Mouse (Mus musculus): ENCODE measurements around the gene Pla2g4f.
A peak's percentile ranks its signal among the peaks of the same experiment; 100 is the strongest.

Gene Pla2g4f

GRCm38 (mm10) chr2:120313976-120314375, at the start of gene Pla2g4f:
TSS of gene Pla2g4f (minus strand) at chr2:120314165.
- DNase-seq (ENCODE audit: low read depth, low spot score) = no peak

- no peak for DNase-seq (ENCODE audit: low read depth, low spot score)
These were observed 46.5 kb upstream of the Pla2g4f start for GRCm38 (mm10) chr2:120360425-120360824.

- DNase-seq (ENCODE audit: low read depth, low spot score) = peak; percentile 70
These were observed 39.0 kb upstream of the Pla2g4f start, which contains the start of gene Vps39 for GRCm38 (mm10) chr2:120352682-120353646. TSS of gene Vps39 (minus strand) at chr2:120353137.

GRCm38 (mm10) chr2:120351321-120351720, 37.4 kb upstream of the Pla2g4f start:
- DNase-seq (ENCODE audit: low read depth, low spot score) = no peak

- DNase-seq (ENCODE audit: low read depth, low spot score) = no peak
These were observed 34.2 kb upstream of the Pla2g4f start for GRCm38 (mm10) chr2:120348120-120348519.

GRCm38 (mm10) chr2:120341741-120342140, 27.8 kb upstream of the Pla2g4f start:
- no peak for DNase-seq (ENCODE audit: low read depth, low spot score)

GRCm38 (mm10) chr2:120337886-120338285, 23.9 kb upstream of the Pla2g4f start:
- no peak for DNase-seq (ENCODE audit: low read depth, low spot score)

- no peak for DNase-seq (ENCODE audit: low read depth, low spot score)
These were observed 17.6 kb upstream of the Pla2g4f start for GRCm38 (mm10) chr2:120331575-120331974.

- no peak for DNase-seq (ENCODE audit: low read depth, low spot score)
These were observed 1.1 kb upstream of the Pla2g4f start for GRCm38 (mm10) chr2:120315077-120315476.

GRCm38 (mm10) chr2:120314487-120314886, 522 bp upstream of the Pla2g4f start:
- DNase-seq (ENCODE audit: low read depth, low spot score) = no peak

GRCm38 (mm10) chr2:120312276-120312825, 1.6 kb downstream of the Pla2g4f start:
- DNase-seq (ENCODE audit: low read depth, low spot score) = no peak

GRCm38 (mm10) chr2:120304113-120304512, 9.9 kb downstream of the Pla2g4f start:
- DNase-seq (ENCODE audit: low read depth, low spot score) = no peak

- DNase-seq (ENCODE audit: low read depth, low spot score) = no peak
These were observed 12.9 kb downstream of the Pla2g4f start for GRCm38 (mm10) chr2:120301076-120301475.

- no peak for DNase-seq (ENCODE audit: low read depth, low spot score)
These were observed 14.1 kb downstream of the Pla2g4f start for GRCm38 (mm10) chr2:120299866-120300265.

GRCm38 (mm10) chr2:120296160-120296559, 17.8 kb downstream of the Pla2g4f start:
- DNase-seq (ENCODE audit: low read depth, low spot score) = no peak

GRCm38 (mm10) chr2:120291471-120292078, 22.4 kb downstream of the Pla2g4f start:
- no peak for DNase-seq (ENCODE audit: low read depth, low spot score)

GRCm38 (mm10) chr2:120288995-120289394, 25.0 kb downstream of the Pla2g4f start, which contains the start of gene Pla2g4d:
TSS of gene Pla2g4d (minus strand) at chr2:120289197.
- DNase-seq (ENCODE audit: low read depth, low spot score) = no peak

- DNase-seq (ENCODE audit: low read depth, low spot score) = no peak
These were observed 25.6 kb downstream of the Pla2g4f start for GRCm38 (mm10) chr2:120288401-120288800.

GRCm38 (mm10) chr2:120285639-120286038, 28.3 kb downstream of the Pla2g4f start:
- no peak for DNase-seq (ENCODE audit: low read depth, low spot score)

- no peak for DNase-seq (ENCODE audit: low read depth, low spot score)
These were observed 29.3 kb downstream of the Pla2g4f start for GRCm38 (mm10) chr2:120284705-120285104.

GRCm38 (mm10) chr2:120284094-120284493, 29.9 kb downstream of the Pla2g4f start:
- no peak for DNase-seq (ENCODE audit: low read depth, low spot score)

GRCm38 (mm10) chr2:120283550-120283949, 30.4 kb downstream of the Pla2g4f start:
- DNase-seq (ENCODE audit: low read depth, low spot score) = no peak

All from c-Kit-negative CD71-positive TER-119-positive erythroid progenitor cells, embryonic 14.5 days (primary cell).